Mouse (Mus musculus) limb, embryonic 12.5 days (tissue): ENCODE results near the gene Mast4. TPM values are rescaled to one million over a fixed set of nuclear protein-coding genes. Genes with fewer than 3 reads are reported as not detected.

Experiments
- ATAC-seq: fragments of 200-750 bp; cut with Nextera tagmentation; 2 replicates; pipeline ENCODE4 v1.8.0; 2017; ENCODE audit warnings: low read depth, moderate TSS enrichment; ENCODE audit not compliant: insufficient number of reproducible peaks, insufficient read depth, low FRiP score, low TSS enrichment
- H3K27ac ChIP-seq: fragments of 300-500 bp; sonication (generic); 2 replicates; pipeline ENCODE4 v1.5.1; 2016; ENCODE audit warnings: mild to moderate bottlenecking, moderate library complexity
- H3K27me3 ChIP-seq: fragments of 300-500 bp; sonication (generic); 2 replicates; pipeline ENCODE4 v1.6.1; 2016; ENCODE audit warnings: mild to moderate bottlenecking, moderate library complexity
- H3K36me3 ChIP-seq: fragments of 300-500 bp; sonication (generic); 2 replicates; pipeline ENCODE4 v1.6.1; 2016; ENCODE audit warnings: mild to moderate bottlenecking, moderate library complexity
- H3K4me1 ChIP-seq: fragments of 300-500 bp; sonication (generic); replicated peaks from 2 replicates; pipeline ENCODE4 v1.6.1; 2016
- H3K4me2 ChIP-seq: fragments of 300-500 bp; sonication (generic); 2 replicates; pipeline ENCODE4 v1.6.1; 2016; ENCODE audit warnings: mild to moderate bottlenecking, moderate library complexity
- H3K4me3 ChIP-seq: fragments of 300-500 bp; sonication (generic); replicated peaks from 2 replicates; pipeline ENCODE4 v1.5.1; 2016; ENCODE audit warnings: mild to moderate bottlenecking
- H3K9ac ChIP-seq: fragments of 300-500 bp; sonication (generic); replicated peaks from 2 replicates; pipeline ENCODE4 v1.6.1; 2016; ENCODE audit warnings: mild to moderate bottlenecking, moderate library complexity
- H3K9me3 ChIP-seq: fragments of 300-500 bp; sonication (generic); 2 replicates; pipeline ENCODE4 v1.6.1; 2016; ENCODE audit warnings: mild to moderate bottlenecking, moderate library complexity
- WGBS: fragments of 180-500 bp; shearing (Covaris S2); methylation state at CpG from one replicate; pipeline ENCODE4 v1.1.7; 2016; 5-methylcytosine and 5-hydroxymethylcytosine counted together
- polyA plus RNA-seq: library from polyadenylated mRNA; unstranded; fragments of >200 nt; fragmentation: Nextera tagmentation; extraction: Ambion mirVana; gene quantifications from 2 replicates; pipeline ENCODE4 v1.2.1, GENCODE M21; 2016

The Mast4 gene
- polyA plus RNA-seq, 1 experiment from 2014 or later: 26.0 TPM

- H3K27me3 ChIP-seq: no peaks in the 10 kb centered on the region
- ATAC-seq: no peak
- H3K9ac ChIP-seq: no peak overlapping the region
- no peak overlapping the region for H3K27ac ChIP-seq
- WGBS: 66% methylated on average over 4 of the region's 4 CpGs
- H3K4me3 ChIP-seq: no peak overlapping the region
- H3K36me3 ChIP-seq: no peaks in the 10 kb centered on the region
- H3K4me2 ChIP-seq: no peak overlapping the region
- H3K9me3 ChIP-seq: no peaks in the 10 kb centered on the region
- H3K4me1 ChIP-seq: no peaks in the 10 kb centered on the region
These were observed 254.5 kb downstream of the Mast4 start for GRCm38 (mm10) chr13:103079806-103080205.

- WGBS: 93% methylated on average over 6 of the region's 6 CpGs
- ATAC-seq: no peak
- no peaks in the 10 kb centered on the region for H3K27me3 ChIP-seq
- H3K4me3 ChIP-seq: no peak overlapping the region
- H3K4me2 ChIP-seq: no peak overlapping the region
- no peaks in the 10 kb centered on the region for H3K4me1 ChIP-seq
- no peaks in the 10 kb centered on the region for H3K9me3 ChIP-seq
- no peak overlapping the region for H3K9ac ChIP-seq
- H3K27ac ChIP-seq: no peak overlapping the region
- no peaks in the 10 kb centered on the region for H3K36me3 ChIP-seq
These were observed 255.5 kb downstream of the Mast4 start for GRCm38 (mm10) chr13:103078815-103079214.

GRCm38 (mm10) chr13:103073461-103073860, 260.8 kb downstream of the Mast4 start:
- Histone ChIP-seq H3K9me3 (no peaks in the 10 kb centered on the region), H3K27ac (no peak overlapping the region), H3K27me3 (no peaks in the 10 kb centered on the region), H3K4me1 (no peaks in the 10 kb centered on the region), H3K4me2 (no peak overlapping the region), H3K9ac (no peak overlapping the region), H3K4me3 (no peak overlapping the region), H3K36me3 (no peaks in the 10 kb centered on the region)
- 79% methylated on average over 4 of the region's 4 CpGs for WGBS
- ATAC-seq: no peak

GRCm38 (mm10) chr13:103071783-103072182, 262.5 kb downstream of the Mast4 start:
- Histone ChIP-seq H3K9me3 (no peaks in the 10 kb centered on the region), H3K9ac (no peak overlapping the region), H3K4me3 (no peak overlapping the region), H3K27me3 (no peaks in the 10 kb centered on the region), H3K4me1 (no peaks in the 10 kb centered on the region), H3K4me2 (no peak overlapping the region), H3K36me3 (no peaks in the 10 kb centered on the region), H3K27ac (no peak overlapping the region)
- no peak for ATAC-seq
- WGBS: 78% methylated on average over 3 of the region's 3 CpGs

- Histone ChIP-seq H3K27me3 (no peaks in the 10 kb centered on the region), H3K9ac (no peak overlapping the region), H3K4me3 (no peak overlapping the region), H3K27ac (no peak overlapping the region), H3K36me3 (no peaks in the 10 kb centered on the region), H3K9me3 (no peaks in the 10 kb centered on the region), H3K4me2 (no peak overlapping the region), H3K4me1 (no peaks in the 10 kb centered on the region)
- no peak for ATAC-seq
- WGBS: 55% methylated on average over 7 of the region's 7 CpGs
These were observed 266.6 kb downstream of the Mast4 start for GRCm38 (mm10) chr13:103067581-103068166.

- H3K4me3 ChIP-seq: no peak overlapping the region
- no peaks in the 10 kb centered on the region for H3K27me3 ChIP-seq
- no peak overlapping the region for H3K9ac ChIP-seq
- H3K9me3 ChIP-seq: no peaks in the 10 kb centered on the region
- ATAC-seq: no peak
- no peaks in the 10 kb centered on the region for H3K4me1 ChIP-seq
- H3K36me3 ChIP-seq: no peaks in the 10 kb centered on the region
- no peak overlapping the region for H3K4me2 ChIP-seq
- WGBS: 70% methylated on average over 7 of the region's 7 CpGs
- H3K27ac ChIP-seq: no peak overlapping the region
These were observed 268.9 kb downstream of the Mast4 start for GRCm38 (mm10) chr13:103065437-103065836.

- H3K4me2 ChIP-seq: no peak overlapping the region
- no peak for ATAC-seq
- no peaks in the 10 kb centered on the region for H3K9me3 ChIP-seq
- H3K27me3 ChIP-seq: no peaks in the 10 kb centered on the region
- H3K4me1 ChIP-seq: no peaks in the 10 kb centered on the region
- WGBS: 82% methylated on average over 2 of the region's 2 CpGs
- no peak overlapping the region for H3K27ac ChIP-seq
- H3K9ac ChIP-seq: no peak overlapping the region
- H3K36me3 ChIP-seq: no peaks in the 10 kb centered on the region
- H3K4me3 ChIP-seq: no peak overlapping the region
These were observed 272.6 kb downstream of the Mast4 start for GRCm38 (mm10) chr13:103061680-103062079.

GRCm38 (mm10) chr13:103059995-103060652, 274.2 kb downstream of the Mast4 start:
- no peak for ATAC-seq
- Histone ChIP-seq H3K36me3 (no peaks in the 10 kb centered on the region), H3K9me3 (no peaks in the 10 kb centered on the region), H3K4me2 (no peak overlapping the region), H3K9ac (no peak overlapping the region), H3K27ac (no peak overlapping the region), H3K4me3 (no peak overlapping the region), H3K27me3 (no peaks in the 10 kb centered on the region), H3K4me1 (no peaks in the 10 kb centered on the region)
- WGBS: 76% methylated on average over 11 of the region's 11 CpGs

- Histone ChIP-seq H3K27ac (no peak overlapping the region), H3K27me3 (no peaks in the 10 kb centered on the region), H3K4me3 (no peak overlapping the region), H3K36me3 (no peaks in the 10 kb centered on the region), H3K9ac (no peak overlapping the region), H3K4me1 (no peaks in the 10 kb centered on the region), H3K9me3 (no peaks in the 10 kb centered on the region), H3K4me2 (no peak overlapping the region)
- no peak for ATAC-seq
- 89% methylated on average over 10 of the region's 10 CpGs for WGBS
These were observed 277.8 kb downstream of the Mast4 start for GRCm38 (mm10) chr13:103056451-103056850.

GRCm38 (mm10) chr13:103052661-103053060, 281.6 kb downstream of the Mast4 start:
- no peaks in the 10 kb centered on the region for H3K9me3 ChIP-seq
- no peak for ATAC-seq
- no peak overlapping the region for H3K9ac ChIP-seq
- no peaks in the 10 kb centered on the region for H3K27me3 ChIP-seq
- no peaks in the 10 kb centered on the region for H3K36me3 ChIP-seq
- no peaks in the 10 kb centered on the region for H3K4me1 ChIP-seq
- no peak overlapping the region for H3K4me2 ChIP-seq
- H3K27ac ChIP-seq: no peak overlapping the region
- no peak overlapping the region for H3K4me3 ChIP-seq
- WGBS: 60% methylated on average over 7 of the region's 7 CpGs

- no peaks in the 10 kb centered on the region for H3K9me3 ChIP-seq
- no peak overlapping the region for H3K27ac ChIP-seq
- H3K36me3 ChIP-seq: no peaks in the 10 kb centered on the region
- H3K4me3 ChIP-seq: no peak overlapping the region
- ATAC-seq: no peak
- H3K4me1 ChIP-seq: no peaks in the 10 kb centered on the region
- H3K4me2 ChIP-seq: no peak overlapping the region
- H3K27me3 ChIP-seq: no peaks in the 10 kb centered on the region
- H3K9ac ChIP-seq: no peak overlapping the region
- WGBS: 87% methylated on average over 7 of the region's 7 CpGs
These were observed 285.3 kb downstream of the Mast4 start for GRCm38 (mm10) chr13:103048954-103049353.

GRCm38 (mm10) chr13:103043692-103044091, 290.6 kb downstream of the Mast4 start:
- WGBS: 91% methylated on average over 9 of the region's 9 CpGs
- Histone ChIP-seq H3K9me3 (no peaks in the 10 kb centered on the region), H3K36me3 (no peaks in the 10 kb centered on the region), H3K27ac (no peak overlapping the region), H3K4me2 (no peak overlapping the region), H3K4me3 (no peak overlapping the region), H3K4me1 (no peaks in the 10 kb centered on the region), H3K27me3 (no peaks in the 10 kb centered on the region), H3K9ac (no peak overlapping the region)
- no peak for ATAC-seq
